Mouse (Mus musculus) left cerebral cortex, adult 8-10 months (tissue): Measurements from ENCODE around the gene Parva. TPM values are rescaled to one million over a fixed set of nuclear protein-coding genes. Genes with fewer than 3 reads are reported as not detected.

Source experiments
- DNase-seq, 2 experiments: peaks; one replicate each; pipeline ENCODE4 v3.0.0; 2022; ENCODE audit warnings: low spot score in 2 of 2
- total RNA-seq, 4 experiments: library from RNA; stranded (reverse); gene quantifications; 2 replicates each; pipeline ENCODE4 v1.2.4; 2022

Parva gene
- total RNA-seq, 4 experiments from 2014 or later, result 46.7 to 58.2 (median 53.1) TPM

DNA sequence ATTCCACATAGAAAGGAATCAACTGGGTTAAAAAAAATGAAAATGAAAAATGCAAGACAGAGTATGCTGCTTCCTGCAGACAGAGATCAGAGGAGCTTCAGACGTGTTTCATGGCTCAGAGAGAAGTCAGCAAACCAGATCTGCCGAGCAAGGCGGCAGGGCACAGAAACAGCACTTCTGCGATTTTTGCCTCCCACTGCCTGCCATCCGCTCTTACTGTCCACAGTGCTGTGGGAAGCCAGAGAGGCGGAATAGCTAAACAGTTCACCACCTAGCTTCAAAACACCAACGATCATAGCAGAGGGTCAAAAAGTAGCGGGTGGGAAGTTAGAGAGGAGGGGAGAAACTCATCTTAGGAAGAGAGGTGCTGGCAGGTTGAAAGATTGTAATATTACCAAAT, 84.0 kb downstream of the Parva start:
- no peak for DNase-seq

DNA sequence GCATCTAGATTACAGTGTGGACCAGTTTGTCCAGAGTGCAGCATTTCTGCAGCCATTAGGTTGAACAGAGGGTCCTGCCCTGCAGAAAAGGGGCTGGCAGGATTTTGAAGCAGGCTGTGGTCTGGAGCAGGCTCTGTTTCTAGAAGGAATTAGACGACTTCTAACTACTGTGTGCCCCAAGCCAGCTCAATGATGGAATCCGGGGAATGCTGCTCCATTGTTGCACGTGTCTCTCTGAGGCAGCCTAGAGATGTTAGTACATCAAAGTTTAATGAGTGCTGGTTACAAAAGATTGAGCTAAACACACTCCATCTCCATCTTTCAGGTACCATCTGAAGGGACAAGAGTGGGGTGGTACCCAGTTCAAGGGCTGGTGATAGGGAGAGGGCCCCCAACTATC, 85.0 kb downstream of the Parva start:
- no peak for DNase-seq

DNA sequence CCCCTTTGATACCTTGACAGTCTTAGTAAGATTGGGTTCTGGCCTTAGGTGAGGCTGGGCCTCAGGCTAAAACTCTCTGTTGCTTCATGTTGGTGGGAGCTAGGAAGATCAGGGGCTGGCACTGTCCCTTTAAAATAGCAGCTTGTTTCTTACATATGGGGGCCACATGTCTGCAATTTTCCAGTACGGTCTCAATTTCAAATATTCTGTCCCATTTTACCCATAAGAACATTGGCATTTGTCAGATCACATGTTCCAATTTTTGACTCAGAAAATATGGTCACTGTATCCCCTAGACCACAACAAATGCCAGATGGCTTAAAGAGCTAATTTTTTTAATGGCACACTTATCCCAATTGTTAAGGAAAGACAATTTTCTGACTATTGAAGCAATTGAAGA, 85.6 kb downstream of the Parva start:
- DNase-seq, result no peak

DNA sequence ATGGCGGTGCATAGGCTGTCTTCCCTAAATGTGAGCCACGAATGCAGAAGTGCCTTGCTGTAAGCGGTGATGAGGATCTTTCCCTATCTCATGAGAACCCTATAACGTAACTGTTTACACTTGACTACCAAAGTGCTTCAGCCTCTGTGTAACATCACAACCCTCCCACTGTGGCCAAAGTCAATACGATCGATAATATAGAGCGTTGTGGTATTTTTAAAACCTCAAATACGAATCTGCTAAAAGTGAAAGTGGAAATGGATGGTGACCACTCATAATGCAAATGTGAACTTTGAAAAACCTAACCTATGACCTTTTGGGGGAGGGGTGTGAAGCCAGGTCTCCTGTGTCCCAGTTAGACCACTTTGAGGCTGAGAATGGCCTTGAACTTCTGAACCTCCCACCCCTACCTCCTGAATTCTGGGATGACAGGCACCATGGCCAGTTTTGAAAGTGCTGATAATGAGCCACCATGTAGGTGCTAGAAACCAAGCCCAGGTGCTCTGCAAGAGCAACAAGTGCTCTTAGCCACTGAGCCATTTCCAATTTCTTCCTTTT, 87.4 kb downstream of the Parva start:
- DNase-seq, result no peak

DNA sequence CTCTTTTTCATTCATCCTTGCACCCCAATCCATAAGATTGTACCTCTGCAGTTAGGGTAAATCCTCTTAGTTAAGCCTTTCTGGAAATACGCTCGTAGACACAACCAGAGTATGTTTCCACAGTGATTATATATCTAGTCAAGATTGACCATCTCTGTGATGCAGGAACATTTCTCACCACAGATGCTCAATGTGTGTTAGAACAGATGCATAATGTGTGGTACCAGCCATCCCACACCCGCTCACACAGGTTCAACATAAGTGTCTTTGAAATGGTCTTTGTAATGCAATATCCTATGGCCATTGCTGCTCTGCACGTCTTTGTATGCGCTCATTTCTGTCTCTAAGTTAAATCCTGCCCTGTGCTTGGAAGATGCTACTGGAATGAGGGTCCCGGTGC, 98.2 kb downstream of the Parva start:
- peak; percentile 9 to 15 for DNase-seq

DNA sequence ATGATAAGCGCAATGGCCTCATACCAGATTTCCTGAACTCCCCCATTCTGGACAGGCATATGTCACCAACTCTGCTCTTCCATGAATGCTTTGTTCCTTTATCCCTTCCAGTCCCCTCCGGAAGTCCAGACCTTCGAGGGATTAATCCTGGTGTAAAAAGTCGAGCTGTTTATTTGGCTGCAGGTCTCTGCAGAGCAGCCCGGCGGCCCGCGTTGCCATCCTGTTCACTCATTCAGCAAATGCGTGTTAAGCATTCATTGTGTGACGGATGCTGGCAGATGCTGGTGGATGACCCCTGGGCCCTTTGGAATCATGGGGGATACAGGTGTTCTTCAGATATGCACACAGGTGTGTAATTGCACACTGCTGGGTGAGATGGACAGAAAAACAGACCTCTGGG, 98.9 kb downstream of the Parva start:
- DNase-seq, result no peak

DNA sequence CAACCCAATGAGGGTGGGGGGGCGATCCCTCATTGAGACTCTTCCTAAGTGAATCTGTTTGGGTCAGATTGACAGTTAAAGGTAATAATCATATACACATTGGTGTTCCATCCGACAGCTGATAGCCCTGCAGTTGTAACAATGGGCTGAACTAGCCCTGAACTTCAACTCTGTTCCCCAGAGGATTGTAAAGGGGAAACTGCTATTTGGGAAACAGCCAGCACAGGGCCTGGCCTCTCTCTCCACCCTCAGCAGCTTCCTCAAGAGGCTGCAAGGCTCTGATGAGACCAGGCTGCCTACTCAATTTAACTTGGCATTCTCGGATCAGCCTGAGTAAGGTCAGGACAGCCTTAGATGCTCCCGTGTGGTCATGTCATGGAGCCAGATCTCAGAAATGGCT, 99.9 kb downstream of the Parva start:
- no peak for DNase-seq

DNA sequence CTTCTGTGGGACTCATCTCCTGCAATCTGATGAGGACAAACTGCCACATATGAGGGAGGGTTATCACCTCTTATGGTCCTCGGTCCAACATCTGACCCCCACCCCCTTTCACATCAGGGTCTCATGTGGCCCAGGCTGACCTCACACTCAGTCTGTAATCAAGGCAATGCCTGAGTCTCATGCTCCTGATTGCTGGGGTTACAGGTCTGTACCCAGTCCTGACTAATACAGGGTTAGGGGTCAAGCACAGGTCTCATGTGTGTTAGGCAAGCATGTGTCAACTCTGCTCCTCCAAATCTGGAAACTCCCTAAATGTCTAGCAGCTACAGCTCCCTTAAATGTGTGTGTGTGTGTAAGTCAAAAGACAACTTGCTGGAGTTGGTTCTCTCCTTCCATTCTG, 100.8 kb downstream of the Parva start:
- DNase-seq, result no peak

DNA sequence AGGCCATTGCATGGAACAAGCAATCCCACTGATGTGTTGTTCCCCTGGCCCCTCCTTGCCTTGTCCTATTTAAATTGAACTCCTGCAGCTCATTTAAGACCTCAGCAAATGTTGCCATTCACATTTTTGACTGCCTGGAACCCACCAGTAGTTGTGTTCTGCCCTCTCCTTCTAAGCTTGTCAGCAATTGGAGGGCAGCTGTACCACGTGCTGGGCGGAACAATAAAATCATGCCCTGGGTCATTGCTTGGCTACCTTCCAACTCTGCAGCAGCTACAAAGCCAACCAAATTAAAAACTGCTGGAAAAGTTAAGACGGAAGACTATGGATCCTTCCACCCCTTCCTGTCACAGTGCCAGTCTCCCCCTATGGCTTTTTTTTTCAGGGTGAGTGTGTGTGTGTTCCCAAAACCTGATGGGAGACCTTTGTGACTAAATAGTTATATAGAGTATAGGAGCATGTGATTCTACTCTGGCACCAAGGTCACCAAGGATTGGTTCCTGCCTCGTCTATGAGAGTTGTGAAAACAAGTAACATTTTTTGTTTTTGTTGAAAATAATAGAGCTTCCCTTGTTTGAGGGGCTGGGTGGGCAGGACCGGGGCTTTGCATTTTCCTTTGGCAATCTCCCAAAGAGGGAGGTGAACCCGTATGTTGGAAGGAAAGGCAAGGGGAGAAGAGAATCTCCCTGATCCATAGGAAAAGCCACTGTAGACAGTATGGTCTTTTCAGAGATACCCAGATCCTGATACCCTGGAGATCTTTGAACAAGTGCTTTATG, 101.5 kb downstream of the Parva start:
- no peak for DNase-seq

DNA sequence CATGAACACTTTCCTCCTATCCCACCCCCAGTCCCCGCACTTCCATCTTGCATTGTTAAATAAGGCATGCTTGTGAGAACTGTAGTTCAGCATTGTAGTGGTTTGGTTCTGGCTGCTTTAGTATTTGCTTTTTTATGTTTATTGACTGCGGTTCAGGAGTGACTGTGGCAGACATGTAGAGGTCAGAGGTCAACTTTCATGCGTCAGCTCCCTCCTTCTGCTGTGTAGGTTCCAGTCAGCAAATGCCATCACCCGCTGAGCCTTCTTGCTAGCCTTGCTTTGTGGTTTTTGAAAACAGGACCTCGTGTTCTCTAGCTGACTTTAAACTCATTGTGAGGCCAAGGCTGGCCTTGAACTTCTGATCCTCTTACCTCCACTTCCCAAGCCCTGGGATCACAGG, 103.6 kb downstream of the Parva start:
- DNase-seq, result no peak

DNA sequence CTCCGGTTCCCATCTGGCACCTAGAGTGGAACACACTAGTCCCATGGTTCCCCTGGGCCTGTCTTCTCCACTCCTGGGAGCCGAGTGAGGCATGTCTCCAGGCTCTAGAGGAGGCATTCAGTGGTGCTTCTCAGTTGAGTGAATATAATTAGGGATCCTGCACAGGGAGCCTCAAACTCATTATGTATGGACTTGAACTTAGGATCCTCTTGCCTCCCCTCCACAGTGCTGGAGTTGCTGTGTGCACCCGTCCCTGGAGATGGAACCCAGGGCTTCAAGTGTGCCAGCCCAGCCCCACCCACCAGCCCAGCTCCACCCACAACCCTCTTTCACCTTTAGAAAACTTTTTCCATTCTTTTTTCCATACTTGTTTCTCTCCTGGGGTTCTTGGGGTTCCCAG, 106.8 kb downstream of the Parva start:
- DNase-seq, result no peak

DNA sequence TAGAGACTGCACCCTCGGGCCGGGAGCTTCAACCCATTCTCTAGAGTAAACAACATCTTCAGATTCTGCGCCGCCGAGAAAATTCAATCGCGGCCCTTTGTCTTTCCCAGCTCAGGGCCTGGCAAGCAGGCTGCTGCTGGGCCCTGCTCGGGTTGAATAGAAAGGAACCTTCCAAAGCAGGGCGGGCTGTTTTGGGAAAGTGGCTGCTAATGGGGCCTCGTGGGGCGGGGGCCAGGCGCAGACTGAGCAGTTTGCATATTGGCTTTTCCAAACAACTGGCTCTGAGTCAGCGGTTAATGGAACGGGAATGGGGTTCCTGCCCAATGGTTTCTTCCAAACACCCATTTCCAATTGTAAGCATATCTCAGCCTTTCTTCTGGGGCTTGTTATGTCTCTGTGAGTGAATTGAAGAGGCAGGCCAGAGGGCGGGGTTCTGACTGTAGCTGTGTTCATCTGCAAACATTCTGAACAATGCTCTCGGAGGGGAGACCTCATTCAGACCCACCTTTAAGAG, 108.2 kb downstream of the Parva start:
- peak; percentile 9 to 62 for DNase-seq

DNA sequence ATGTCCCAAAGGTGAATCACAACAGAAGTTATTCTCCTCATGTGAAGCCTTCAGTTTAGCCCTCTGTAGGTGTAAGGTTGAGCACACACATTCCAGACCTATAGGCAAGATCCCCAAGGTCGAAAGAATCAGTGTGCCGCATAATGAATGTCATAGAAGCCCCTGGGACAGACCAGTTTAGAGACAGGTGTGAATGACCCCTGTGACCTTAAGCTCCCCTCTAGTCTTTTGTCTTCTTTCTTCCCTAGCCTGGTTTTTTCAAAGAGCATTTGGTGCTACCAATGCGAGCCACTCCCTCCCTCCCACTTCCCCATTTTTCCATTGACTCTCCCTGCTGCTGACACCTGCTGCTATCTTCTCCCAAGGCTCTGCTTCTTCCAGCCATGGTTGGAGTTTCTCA, 121.8 kb downstream of the Parva start:
- no peak for DNase-seq

DNA sequence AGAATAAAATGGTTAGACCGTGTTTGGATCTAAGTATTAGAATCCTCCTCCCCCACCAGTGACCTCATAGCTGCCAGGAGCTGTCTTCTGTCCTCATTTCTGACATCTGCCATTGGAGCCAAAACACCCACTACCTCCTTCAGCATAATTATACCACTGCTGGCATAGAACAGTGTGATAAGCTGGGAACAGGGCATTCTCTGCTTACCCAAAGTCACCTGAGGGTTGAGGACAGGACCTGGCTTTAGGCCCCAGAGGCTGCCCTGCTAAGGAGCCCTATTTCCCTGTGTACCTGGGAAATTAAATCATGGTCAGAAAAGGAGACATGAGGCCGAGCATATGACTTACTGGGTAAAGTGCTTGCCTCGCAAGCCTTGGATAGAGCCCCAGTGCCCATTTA, 134.2 kb downstream of the Parva start:
- DNase-seq, result no peak

DNA sequence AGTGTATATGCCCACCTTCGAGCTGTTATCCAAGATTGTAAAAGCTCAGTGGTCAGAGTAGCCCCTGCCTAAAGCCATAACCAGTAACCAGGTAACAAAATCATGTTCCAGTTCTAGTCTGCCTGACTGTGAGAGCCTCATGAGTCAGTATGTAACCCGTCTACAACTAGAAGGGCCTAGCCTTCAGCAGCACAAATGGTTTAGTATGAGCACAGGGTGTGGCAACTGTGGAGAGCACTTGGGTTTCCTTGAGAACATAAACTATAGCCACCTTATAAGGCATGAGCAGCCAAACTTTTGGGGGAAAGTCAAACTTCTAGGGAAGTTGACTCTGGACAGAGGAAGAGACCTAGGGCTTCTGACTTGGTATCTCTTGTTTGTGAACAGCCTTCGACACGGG, 139.7 kb downstream of the Parva start:
- DNase-seq, result no peak

DNA sequence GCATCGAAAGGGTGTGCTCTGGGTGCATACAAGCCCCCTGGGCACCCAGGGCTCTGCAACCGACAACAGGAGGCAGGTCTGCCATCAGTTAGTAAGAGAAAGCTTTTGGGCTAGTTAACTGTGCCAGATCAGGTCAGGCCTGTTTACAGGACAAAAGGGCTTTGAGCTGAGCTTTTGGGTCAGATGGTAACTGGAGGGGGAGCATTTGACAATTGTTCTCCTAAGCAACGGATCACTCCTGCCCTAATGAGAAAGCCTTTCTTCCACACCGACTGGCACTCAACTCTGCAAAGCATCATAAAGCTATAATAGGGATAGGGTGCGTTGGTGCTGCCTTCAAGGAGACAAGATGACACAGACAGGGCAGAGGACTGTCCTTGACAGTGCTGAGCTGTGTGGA, 141.7 kb downstream of the Parva start:
- DNase-seq, result no peak

DNA sequence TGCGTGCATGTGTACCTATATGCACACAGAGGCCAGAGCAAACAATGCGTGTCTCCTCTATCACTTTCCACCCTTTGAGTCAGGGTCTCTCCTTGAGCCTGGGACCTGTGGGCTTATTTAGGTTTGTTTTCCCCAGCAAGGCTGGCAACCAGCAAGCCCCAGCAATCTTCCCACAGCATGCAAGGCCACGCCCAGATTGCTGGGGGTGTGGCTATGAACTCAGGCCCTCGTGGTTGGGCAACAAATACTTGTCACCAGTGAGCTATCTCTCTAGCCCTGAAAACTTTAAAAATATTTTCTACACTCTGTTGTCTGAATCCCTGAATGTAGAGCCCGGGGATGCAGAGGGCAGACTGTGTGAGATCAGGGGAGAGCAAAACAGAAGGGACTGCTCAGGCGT, 154.3 kb downstream of the Parva start:
- no peak for DNase-seq

DNA sequence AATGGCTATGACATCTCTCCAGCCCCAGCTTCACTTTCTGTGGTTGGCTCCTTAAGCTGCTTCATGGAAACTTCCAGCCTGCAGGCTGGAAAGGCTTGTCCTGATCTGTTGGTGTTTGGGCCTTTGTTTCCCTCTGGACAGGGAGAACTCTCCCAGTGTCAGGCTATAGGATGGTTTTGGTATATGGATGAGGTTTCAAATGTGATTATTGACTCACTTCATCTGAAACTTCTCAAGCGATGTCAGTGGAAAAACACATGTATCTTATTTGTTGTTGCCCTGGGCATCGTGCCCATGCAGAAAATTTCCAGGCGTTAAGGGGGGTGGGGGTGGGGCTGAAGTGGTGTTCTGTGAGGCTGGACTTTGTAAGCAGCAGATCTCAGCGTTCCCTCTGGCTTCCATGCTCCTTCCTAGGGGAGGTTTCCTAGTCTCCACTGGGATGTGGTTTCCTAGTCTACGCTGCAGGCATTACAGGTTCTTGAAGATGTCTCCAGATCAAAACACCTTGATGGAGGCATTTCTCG, 155.6 kb downstream of the Parva start:
- no peak for DNase-seq

DNA sequence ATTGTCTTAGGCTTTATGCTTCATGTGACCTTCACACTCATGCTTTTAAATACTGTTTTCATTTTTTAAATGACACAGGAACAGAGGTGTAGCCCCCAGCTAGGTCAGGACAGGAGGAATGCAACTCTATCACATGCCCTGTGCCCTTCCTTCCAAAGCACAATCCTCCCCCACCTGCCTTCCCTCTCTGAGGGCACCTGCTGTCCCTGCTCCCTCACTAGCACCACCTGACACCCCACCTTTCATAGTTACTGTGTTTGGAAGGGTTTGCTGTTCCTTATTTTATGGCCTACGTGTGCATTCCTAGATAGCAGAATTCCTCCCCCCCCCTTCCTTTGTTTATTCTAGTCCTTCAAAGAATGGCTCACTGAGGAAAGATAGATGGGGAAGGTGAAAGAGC, 160.1 kb downstream of the Parva start:
- DNase-seq, result no peak

DNA sequence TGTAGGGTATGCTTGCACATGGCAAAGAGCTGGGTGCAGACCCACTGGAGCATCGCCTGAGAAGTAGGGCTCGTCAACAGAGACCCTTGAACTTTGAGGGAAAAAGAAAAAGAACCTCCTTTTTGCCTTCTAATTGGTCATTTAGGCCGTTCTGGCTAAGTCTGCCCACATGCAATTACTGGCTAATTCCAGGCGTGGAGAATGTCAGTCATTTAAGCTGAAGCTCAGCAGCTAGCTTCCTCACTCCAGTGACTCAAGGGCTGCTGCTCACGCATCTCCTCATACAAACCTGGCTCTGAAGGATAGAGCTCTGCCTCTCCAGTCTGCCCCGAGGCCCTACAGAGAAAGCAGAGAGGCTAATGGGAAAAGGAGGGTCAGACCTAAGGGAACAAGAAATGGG, 162.2 kb downstream of the Parva start:
- DNase-seq, result no peak

DNA sequence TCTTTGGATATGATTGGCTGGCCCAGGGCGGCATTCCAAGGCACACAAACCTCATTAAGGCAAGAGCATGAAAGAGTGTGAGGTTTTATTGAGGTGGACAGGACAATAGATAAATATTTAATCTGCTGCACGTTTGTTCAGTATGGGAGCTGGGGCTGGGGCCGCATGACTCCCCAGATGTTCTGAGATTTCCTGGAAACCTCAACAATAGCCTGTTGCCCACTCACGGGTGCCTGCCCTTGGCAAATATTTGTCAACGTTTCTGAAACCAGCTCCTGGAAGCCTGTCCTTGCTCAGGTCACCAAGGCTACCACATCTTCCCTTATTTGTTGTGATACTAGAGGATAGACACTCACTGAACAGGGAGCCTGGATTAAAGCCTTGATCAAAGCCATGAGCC, 166.3 kb downstream of the Parva start:
- DNase-seq, result no peak

DNA sequence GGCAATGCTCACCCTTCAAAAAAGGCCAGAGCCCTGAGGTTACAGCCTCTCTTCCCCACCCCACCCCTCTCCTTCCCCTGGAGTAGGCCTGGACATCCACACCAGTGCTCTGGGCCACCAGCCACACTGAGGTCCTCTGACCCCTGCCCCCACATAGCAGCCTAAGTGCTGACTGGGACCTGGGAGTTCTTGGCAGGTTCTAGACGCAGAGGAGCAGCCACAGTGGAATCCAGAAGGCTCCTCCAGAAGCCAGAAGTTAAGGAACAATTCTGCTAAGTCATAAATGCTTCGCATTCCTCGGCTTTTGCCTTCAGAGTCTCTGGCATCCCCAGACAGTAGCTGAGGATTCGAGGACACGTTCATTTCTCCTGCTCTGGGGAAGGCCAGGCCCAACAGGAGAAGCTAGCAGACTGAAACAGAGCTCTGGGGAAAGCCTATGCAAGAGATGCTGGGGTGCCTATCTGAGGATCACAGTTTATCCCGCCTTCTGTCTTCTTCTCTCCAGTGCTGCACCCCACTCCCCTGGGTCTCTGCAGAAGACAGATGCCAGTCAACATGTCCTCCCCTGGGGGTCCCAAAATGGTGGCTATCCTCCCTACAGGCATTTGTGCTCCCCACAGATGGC, 168.0 kb downstream of the Parva start:
- DNase-seq, result no peak

DNA sequence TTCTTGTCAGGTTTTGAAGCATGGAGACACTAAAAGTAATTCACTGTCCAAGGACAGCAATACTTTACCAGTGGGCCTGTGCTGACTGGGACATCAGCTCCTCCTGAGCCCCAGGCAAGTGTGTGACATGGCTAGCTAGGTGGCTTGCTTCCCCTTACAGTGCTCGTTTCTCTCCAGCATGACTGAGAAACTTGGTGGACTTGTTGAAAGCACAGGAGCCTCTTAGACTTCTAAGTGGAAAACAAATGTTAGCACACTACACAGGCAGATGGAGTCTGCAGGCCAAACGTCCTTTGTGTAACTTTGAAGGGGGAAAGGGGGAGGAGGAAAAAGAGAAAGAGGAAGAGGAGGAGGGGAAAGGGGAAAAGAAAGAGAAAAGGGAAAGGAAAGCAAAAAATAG, 172.3 kb downstream of the Parva start:
- DNase-seq, result no peak
